Mouse (Mus musculus): ENCODE measurements around the gene Bmyc.

GRCm38 (mm10) chr2:25679559-25679958, 27.0 kb upstream of the Bmyc start:
- TF ChIP-seq CTCF (IDR thresholded peaks at IDR 0.05; ENCODE audit: low read depth) (no peak), EP300 (IDR thresholded peaks at IDR 0.05; ENCODE audit: low read depth) (no peak)

Measured in heart, postnatal 0 days (tissue).